Mouse (Mus musculus) hindbrain, embryonic 15.5 days (tissue): Measurements from ENCODE around the gene Eno4. TPM values are rescaled to one million over a fixed set of nuclear protein-coding genes. Genes with fewer than 3 reads are reported as not detected.

Source experiments
- ATAC-seq: fragments of 200-750 bp; cut with Nextera tagmentation; 2 replicates; pipeline ENCODE4 v1.8.0; 2017; ENCODE audit warnings: low read depth, moderate number of reproducible peaks, moderate TSS enrichment; ENCODE audit not compliant: low FRiP score
- H3K27ac ChIP-seq: fragments of 300-500 bp; sonication (generic); replicated peaks from 2 replicates; pipeline ENCODE4 v1.5.1; 2015; ENCODE audit warnings: mild to moderate bottlenecking, inconsistent platforms
- H3K27me3 ChIP-seq: fragments of 300-500 bp; sonication (generic); 2 replicates; pipeline ENCODE4 v1.6.1; 2015; ENCODE audit warnings: control low read depth, inconsistent platforms
- H3K36me3 ChIP-seq: fragments of 300-500 bp; sonication (generic); 2 replicates; pipeline ENCODE4 v1.6.1; 2015; ENCODE audit warnings: control low read depth, inconsistent platforms
- H3K4me1 ChIP-seq: fragments of 300-500 bp; sonication (generic); replicated peaks from 2 replicates; pipeline ENCODE4 v1.6.1; 2015; ENCODE audit warnings: control low read depth, inconsistent platforms
- H3K4me2 ChIP-seq: fragments of 300-500 bp; sonication (generic); 2 replicates; pipeline ENCODE4 v1.6.1; 2015; ENCODE audit warnings: moderate library complexity, mild to moderate bottlenecking, inconsistent platforms
- H3K4me3 ChIP-seq: fragments of 300-500 bp; sonication (generic); 2 replicates; pipeline ENCODE4 v1.5.1; 2015; ENCODE audit warnings: mild to moderate bottlenecking, inconsistent platforms
- H3K9ac ChIP-seq: fragments of 300-500 bp; sonication (generic); 2 replicates; pipeline ENCODE4 v1.6.1; 2015; ENCODE audit warnings: inconsistent platforms
- H3K9me3 ChIP-seq: fragments of 300-500 bp; sonication (generic); 2 replicates; pipeline ENCODE4 v1.6.1; 2016; ENCODE audit warnings: control low read depth, inconsistent platforms
- WGBS: fragments of 180-500 bp; shearing (Covaris S2); methylation state at CpG from one replicate; pipeline ENCODE4 v1.1.7; 2015; 5-methylcytosine and 5-hydroxymethylcytosine counted together
- polyA plus RNA-seq: library from polyadenylated mRNA; unstranded; fragments of >200 nt; fragmentation: Nextera tagmentation; extraction: Ambion mirVana; gene quantifications from 2 replicates; pipeline ENCODE4 v1.2.1, GENCODE M21; 2015

Eno4 gene
- polyA plus RNA-seq, 1 experiment from 2014 or later, result 1.9 TPM

DNA sequence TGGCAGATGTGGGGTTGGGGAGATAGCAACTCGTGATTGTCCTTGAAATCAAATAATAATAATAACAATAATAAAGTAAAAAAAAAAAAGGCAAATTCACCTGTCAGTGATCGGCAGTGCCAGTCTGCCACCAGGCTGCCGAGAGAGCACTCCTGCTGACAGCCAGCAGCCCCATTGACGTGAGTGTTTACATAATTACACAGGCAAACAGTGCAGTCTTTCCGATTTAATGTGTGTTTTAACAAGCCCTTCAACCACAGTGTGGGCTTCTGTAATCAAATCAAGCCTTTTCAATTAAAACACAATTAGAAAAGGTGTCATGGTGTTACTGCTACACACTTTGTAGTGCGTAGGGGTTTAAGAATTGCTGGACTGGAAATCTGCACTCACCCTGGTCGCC is 24.1 kb upstream of the Eno4 start:
- Histone ChIP-seq H3K9ac (no peak overlapping the region), H3K36me3 (no peaks in the 10 kb centered on the region), H3K4me3 (no peak overlapping the region), H3K4me2 (peak overlapping the region; percentile 35), H3K27me3 (peaks cover 30% of the 10 kb centered on the region), H3K4me1 (0 out of 2 replicates have a peak, but pooled peaks cover 5% of the 10 kb centered on the region), H3K27ac (no peak overlapping the region), H3K9me3 (no peaks in the 10 kb centered on the region)
- no peak for ATAC-seq
- 21% methylated on average over 7 of the region's 7 CpGs for WGBS

DNA sequence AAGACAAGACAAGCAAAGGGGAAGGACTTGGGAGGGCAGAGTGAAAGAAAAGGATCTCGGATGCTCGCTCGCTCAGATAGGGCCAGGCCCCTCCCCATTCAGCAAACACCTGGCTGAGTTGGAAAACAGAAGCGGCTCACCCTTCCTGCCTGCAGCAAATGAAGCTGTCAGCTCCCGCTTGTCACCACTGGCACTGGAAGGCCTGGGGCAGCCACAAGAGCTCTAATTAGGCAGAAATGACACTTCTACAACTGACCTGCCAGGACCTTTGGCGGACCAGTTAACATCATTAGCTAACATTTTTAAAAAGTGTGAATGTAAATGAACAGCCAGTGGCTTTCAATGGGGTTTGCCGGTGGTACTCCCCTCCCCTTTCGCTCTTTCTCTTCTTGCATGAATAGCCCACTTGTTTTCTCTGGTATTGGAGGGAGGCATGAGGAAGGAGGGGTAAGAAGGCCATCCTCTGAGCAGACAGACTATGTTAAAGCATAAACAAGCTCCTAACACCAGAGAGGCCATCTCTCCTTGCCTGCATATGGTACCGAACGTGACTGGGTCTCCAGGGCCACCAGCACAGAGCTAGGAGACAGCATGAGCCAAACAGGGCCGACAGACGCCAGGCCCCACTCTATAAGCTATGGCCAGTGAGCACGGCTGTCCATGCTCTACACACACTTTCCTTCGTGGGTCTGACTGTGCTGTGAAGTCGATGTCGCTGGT is 12.0 kb upstream of the Eno4 start:
- no peak; the same call in 1 of the 2 replicates for ATAC-seq
- Histone ChIP-seq H3K4me2 (no peak overlapping the region; the same call in 1 of the 2 replicates), H3K9me3 (no peaks in the 10 kb centered on the region), H3K9ac (no peak overlapping the region), H3K27me3 (peaks cover 74% of the 10 kb centered on the region), H3K36me3 (no peaks in the 10 kb centered on the region), H3K4me1 (peaks cover 12% of the 10 kb centered on the region), H3K4me3 (no peak overlapping the region), H3K27ac (no peak overlapping the region)
- WGBS, result 9% methylated on average over 16 of the region's 16 CpGs

DNA sequence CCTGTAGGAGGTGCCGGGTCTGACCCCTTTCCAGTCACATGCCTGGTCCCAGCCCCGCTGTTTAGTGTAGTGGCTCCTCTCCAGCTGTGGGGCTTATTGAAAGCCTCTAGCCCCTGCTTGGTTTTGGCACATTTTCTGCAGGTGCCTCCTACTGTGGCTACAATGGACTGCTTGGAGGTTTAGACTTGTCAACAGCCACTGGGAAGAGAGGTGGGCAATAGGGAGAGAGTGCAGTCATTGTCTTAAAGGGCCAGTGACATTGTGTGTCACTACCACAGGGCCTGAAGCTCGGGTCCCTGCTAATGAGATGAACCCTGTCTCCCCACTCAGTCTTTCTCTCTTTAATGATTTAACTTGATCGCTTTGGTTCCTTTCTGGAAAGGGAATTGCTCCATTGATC is 10.2 kb upstream of the Eno4 start:
- Histone ChIP-seq H3K4me1 (peaks cover 12% of the 10 kb centered on the region), H3K4me2 (no peak overlapping the region), H3K9ac (no peak overlapping the region), H3K36me3 (no peaks in the 10 kb centered on the region), H3K27ac (no peak overlapping the region), H3K4me3 (no peak overlapping the region), H3K27me3 (peaks cover 76% of the 10 kb centered on the region), H3K9me3 (no peaks in the 10 kb centered on the region)
- ATAC-seq, result no peak
- WGBS, result 4% methylated on average over 4 of the region's 4 CpGs

DNA sequence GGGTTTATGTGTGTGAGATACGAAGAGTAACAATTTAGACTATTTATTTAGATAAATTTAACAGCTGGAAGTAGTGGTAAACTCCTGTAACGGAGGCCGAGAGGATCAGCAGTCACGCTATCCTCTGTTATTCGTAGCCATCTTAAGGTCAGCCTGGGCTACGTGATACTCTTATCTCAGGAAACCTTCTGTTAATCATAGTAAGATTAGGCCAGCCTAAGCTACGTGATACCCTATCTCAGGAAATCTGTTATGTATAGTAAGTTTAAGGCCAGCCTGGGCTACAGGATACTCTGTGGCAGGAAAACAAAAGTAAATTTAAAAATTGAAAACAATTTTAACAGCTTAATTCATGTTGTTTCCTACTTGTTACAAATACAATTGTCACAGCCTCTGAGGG is 2.7 kb downstream of the Eno4 start:
- Histone ChIP-seq H3K9ac (no peak overlapping the region), H3K9me3 (no peaks in the 10 kb centered on the region), H3K4me3 (no peak overlapping the region), H3K36me3 (no peaks in the 10 kb centered on the region), H3K27ac (no peak overlapping the region), H3K4me2 (no peak overlapping the region), H3K4me1 (peaks cover 12% of the 10 kb centered on the region), H3K27me3 (peaks cover 37% of the 10 kb centered on the region; the same call in 1 of the 2 replicates)
- 89% methylated on average over 7 of the region's 7 CpGs for WGBS
- ATAC-seq, result no peak

DNA sequence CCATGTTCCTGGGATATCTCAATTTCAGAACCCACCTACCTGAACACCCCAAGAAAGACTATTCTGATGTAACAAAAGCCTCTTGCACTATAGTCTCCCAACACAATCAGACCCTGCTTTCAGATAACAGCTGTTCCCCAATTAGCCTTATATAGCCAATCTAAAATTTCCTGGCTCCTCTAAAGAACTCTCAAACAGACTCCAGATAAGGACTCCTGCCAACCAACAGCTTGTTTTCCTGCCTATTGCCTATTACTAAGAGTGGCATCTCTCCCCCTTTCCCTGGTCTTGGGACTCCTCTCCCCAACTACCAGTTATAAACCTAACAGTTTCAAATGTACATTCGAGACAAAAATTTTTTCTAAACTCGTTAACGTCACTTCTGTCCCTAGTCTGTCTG is 8.3 kb downstream of the Eno4 start:
- H3K9me3 ChIP-seq, result no peaks in the 10 kb centered on the region
- H3K4me1 ChIP-seq, result no peaks in the 10 kb centered on the region
- H3K9ac ChIP-seq, result no peak overlapping the region
- H3K36me3 ChIP-seq, result no peaks in the 10 kb centered on the region
- peaks cover 35% of the 10 kb centered on the region for H3K27me3 ChIP-seq
- 90% methylated on average over 3 of the region's 3 CpGs for WGBS
- no peak overlapping the region for H3K4me3 ChIP-seq
- no peak overlapping the region for H3K4me2 ChIP-seq
- H3K27ac ChIP-seq, result no peak overlapping the region
- ATAC-seq, result no peak

DNA sequence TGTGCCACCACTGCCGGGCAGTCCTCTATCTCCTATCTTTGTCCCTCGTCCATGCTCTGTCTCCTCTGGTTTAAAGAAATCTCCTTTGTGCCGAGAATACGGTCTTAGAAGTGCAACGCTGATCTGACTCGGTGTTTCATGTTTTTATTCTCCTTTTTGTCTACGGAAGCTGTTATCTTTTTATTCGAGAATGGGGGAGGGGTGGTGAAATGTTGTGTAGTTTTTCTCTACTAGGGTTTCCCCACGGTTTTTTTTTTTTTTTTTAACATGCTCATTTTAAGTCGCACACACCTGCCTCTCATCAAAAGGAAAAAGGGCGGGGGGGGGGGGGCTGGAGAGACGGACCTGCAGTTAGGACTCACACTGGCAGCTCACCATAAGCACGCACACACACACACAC is 9.0 kb downstream of the Eno4 start:
- no peaks in the 10 kb centered on the region for H3K4me1 ChIP-seq
- H3K9ac ChIP-seq, result no peak overlapping the region
- peaks cover 31% of the 10 kb centered on the region for H3K27me3 ChIP-seq
- ATAC-seq, result no peak
- no peaks in the 10 kb centered on the region for H3K36me3 ChIP-seq
- no peak overlapping the region for H3K27ac ChIP-seq
- 77% methylated on average over 12 of the region's 13 CpGs for WGBS
- no peak overlapping the region for H3K4me3 ChIP-seq
- H3K9me3 ChIP-seq, result no peaks in the 10 kb centered on the region
- H3K4me2 ChIP-seq, result no peak overlapping the region

DNA sequence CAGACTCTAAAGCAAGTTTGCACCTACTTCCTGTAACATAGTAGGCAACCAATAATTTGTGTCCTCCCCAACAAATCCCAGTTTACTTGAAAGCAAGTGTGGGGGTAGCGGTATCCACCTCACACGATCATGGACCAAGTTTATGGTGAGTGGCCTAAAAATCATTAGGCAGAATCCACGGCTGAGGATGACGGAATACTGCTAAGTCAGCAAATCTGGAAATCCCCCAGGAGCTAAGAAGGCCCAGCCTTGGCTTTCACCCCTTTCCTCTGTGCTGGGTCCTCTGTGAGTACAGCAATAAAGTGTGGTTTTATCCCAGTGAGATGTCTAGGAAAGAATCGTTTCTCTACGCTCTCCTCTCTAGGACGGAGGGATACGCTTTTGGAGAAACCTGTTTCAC is 11.6 kb downstream of the Eno4 start:
- Histone ChIP-seq H3K36me3 (no peaks in the 10 kb centered on the region), H3K9me3 (no peaks in the 10 kb centered on the region), H3K4me3 (no peak overlapping the region), H3K4me2 (no peak overlapping the region), H3K4me1 (no peaks in the 10 kb centered on the region), H3K27ac (no peak overlapping the region), H3K9ac (no peak overlapping the region), H3K27me3 (peaks cover 25% of the 10 kb centered on the region)
- no peak for ATAC-seq
- 92% methylated on average over 8 of the region's 8 CpGs for WGBS

DNA sequence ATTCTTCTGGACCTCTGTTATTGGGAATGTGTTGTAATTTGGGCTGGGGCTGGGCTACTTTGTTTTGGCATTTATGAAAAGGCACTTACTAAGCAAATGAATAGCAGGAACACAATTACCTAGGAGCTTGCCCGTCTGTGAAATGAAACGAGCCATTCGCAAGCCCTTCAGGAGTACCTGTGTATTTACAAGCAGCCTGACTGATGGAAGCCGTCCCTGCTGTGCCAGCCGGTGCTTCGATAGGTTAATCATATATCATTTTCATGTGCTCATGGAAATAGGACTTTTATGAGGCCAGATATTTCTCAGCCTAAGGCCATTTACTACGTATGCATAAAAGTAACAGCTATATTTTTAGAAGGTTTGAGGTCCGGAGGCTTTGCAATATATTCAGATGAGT is 19.8 kb downstream of the Eno4 start:
- no peak overlapping the region for H3K9ac ChIP-seq
- no peak overlapping the region for H3K4me3 ChIP-seq
- H3K27me3 ChIP-seq, result peaks cover 37% of the 10 kb centered on the region
- no peak overlapping the region for H3K27ac ChIP-seq
- 66% methylated on average over 8 of the region's 8 CpGs for WGBS
- H3K36me3 ChIP-seq, result no peaks in the 10 kb centered on the region
- no peaks in the 10 kb centered on the region for H3K4me1 ChIP-seq
- no peak overlapping the region for H3K4me2 ChIP-seq
- ATAC-seq, result no peak
- H3K9me3 ChIP-seq, result no peaks in the 10 kb centered on the region

DNA sequence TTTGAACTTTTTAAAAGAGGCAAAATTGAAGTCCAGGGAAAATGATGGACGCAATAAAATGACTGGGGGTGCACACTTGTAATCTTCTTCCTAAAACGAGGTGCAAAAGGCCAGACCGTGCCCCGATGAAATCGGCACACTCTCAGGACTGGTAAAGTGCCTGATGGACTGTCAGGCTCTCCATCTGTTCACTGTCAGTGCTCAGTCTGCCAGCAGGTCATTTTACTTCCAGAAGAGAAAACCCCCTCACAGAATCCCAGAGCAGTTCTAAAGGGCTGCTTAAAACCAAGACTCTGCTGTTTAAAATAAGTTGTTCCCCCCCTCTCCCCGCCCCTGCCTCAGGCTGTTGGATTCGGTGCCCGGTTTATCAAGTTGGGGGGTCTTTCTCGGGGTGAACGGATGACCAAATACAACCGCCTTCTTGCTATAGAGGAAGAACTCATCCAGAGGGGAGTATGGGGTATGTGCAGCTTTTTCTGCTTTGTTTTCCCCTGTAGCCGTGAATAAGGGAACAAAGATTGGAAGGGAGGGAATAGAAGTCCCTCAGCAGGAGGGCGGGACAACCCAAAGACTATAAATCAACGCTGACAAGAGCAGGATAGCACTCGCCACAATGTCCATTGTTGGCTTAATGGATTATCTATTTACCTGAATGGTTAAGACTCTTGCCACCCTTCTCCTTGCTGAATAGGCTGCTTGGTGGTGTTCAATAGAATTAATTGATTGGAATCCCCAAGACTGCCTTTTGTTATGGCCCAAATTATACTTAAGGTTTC is 25.7 kb downstream of the Eno4 start:
- no peak for ATAC-seq
- Histone ChIP-seq H3K4me2 (no peak overlapping the region), H3K36me3 (peaks cover 8% of the 10 kb centered on the region; the same call in 1 of the 2 replicates)

DNA sequence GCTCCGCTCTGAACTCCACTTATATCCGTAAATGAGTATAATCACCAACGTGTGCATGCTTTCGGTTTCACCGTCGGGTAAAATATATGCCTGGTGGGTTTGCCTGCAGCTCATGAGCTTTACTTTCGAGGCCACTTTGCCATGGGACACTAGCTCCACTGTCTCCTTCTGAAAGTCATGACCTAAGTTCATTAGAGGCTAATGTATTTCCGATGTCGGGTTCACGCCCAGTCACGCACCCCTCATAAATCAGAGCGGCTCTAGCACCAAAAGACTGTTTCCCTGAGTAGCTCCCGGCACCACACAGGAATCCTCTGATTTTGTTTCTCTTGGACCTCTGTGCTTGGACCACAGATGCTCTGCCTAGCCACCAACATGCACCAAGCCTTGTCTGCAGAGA is 27.6 kb downstream of the Eno4 start:
- peaks cover 15% of the 10 kb centered on the region for H3K36me3 ChIP-seq
- H3K9me3 ChIP-seq, result no peaks in the 10 kb centered on the region
- H3K4me2 ChIP-seq, result no peak overlapping the region
- no peak for ATAC-seq
- H3K4me3 ChIP-seq, result no peak overlapping the region
- no peak overlapping the region for H3K9ac ChIP-seq
- peaks cover 8% of the 10 kb centered on the region for H3K4me1 ChIP-seq
- H3K27ac ChIP-seq, result no peak overlapping the region
- H3K27me3 ChIP-seq, result peaks cover 73% of the 10 kb centered on the region
- WGBS, result 69% methylated on average over 13 of the region's 13 CpGs

More for the DNA sequence above, 25.7 kb downstream of the Eno4 start:
- H3K27me3 ChIP-seq, result peaks cover 65% of the 10 kb centered on the region
- H3K4me1 ChIP-seq, result peaks cover 8% of the 10 kb centered on the region
- WGBS, result 11% methylated on average over 15 of the region's 15 CpGs
- no peak overlapping the region for H3K4me3 ChIP-seq
- H3K27ac ChIP-seq, result no peak overlapping the region
- H3K9me3 ChIP-seq, result no peaks in the 10 kb centered on the region
- H3K9ac ChIP-seq, result no peak overlapping the region

DNA sequence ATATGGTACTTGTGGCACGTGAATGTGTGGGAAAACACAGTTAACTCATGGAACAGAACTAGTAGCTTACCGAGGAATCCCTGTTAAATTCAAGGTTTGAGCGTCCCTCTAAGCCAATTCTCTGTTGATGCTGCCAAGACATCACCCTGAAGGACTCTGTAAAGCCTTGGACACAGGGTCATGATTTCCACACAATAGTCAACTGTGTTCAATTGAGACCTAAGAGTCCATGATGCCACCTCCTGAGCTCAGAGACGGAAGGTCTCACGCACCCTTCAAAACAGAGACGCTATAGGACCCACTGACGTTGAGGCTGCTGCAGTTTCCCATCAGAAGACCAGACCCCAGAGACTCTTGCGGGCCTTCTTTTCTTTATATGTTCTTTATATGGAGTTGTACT is 30.9 kb downstream of the Eno4 start:
- Histone ChIP-seq H3K4me1 (peaks cover 7% of the 10 kb centered on the region), H3K27ac (no peak overlapping the region), H3K4me3 (no peak overlapping the region), H3K9ac (no peak overlapping the region), H3K9me3 (no peaks in the 10 kb centered on the region), H3K36me3 (peaks cover 17% of the 10 kb centered on the region), H3K27me3 (peaks cover 86% of the 10 kb centered on the region), H3K4me2 (no peak overlapping the region)
- ATAC-seq, result no peak
- WGBS, result 81% methylated on average over 8 of the region's 8 CpGs

DNA sequence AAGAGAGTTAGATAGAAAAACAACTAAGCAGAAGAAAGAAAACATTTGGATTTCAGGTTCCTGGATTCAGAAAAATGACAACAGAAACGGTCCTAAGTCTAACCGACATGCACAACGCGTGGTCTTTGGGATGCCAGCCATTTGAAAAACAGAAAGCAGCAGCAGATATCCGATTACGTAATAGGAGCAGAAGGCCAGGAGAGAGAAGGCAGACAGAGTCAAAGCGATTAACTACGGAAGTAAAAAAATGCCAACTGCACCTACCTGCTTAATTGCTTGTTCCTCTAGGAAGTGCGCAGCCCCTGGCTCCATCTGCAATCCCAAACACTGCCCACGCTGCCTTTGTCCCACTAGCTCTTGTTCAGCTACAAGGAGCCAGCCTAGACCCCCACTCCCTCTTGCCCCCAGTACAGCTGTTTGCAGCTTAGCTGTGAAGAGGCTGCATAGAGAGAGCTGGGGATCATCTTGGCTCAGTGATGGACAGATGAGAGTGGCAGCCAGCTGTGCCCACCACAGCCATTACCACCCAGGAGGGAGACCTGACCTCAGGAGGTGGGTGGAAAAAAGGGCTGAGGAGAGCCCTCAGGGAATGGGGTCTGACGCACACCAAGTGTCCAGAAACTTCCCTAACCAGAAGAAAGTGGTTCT is 32.1 kb downstream of the Eno4 start:
- peaks cover 16% of the 10 kb centered on the region for H3K4me1 ChIP-seq
- H3K4me3 ChIP-seq, result no peak overlapping the region
- H3K27me3 ChIP-seq, result peaks cover 76% of the 10 kb centered on the region
- peaks cover 17% of the 10 kb centered on the region for H3K36me3 ChIP-seq
- 79% methylated on average over 11 of the region's 11 CpGs for WGBS
- ATAC-seq, result no peak
- H3K27ac ChIP-seq, result no peak overlapping the region
- no peak overlapping the region for H3K4me2 ChIP-seq
- H3K9me3 ChIP-seq, result no peaks in the 10 kb centered on the region
- H3K9ac ChIP-seq, result no peak overlapping the region
